Mouse (Mus musculus) ES-Bruce4 (cell line): ENCODE measurements around the gene Prss54.

Experiments used
- CTCF ChIP-seq: IDR thresholded peaks from one replicate; pipeline ENCODE4 v1.8.1; 2011; ENCODE audit warnings: low read depth, low read length
- EP300 ChIP-seq: IDR thresholded peaks from 2 replicates; pipeline ENCODE4 v1.6.1; 2011; ENCODE audit warnings: low read depth, low read length; ENCODE audit not compliant: insufficient read depth
- POLR2A ChIP-seq: IDR thresholded peaks from one replicate; pipeline ENCODE4 v1.8.1; 2011; ENCODE audit warnings: low read length; ENCODE audit not compliant: insufficient read depth

DNA sequence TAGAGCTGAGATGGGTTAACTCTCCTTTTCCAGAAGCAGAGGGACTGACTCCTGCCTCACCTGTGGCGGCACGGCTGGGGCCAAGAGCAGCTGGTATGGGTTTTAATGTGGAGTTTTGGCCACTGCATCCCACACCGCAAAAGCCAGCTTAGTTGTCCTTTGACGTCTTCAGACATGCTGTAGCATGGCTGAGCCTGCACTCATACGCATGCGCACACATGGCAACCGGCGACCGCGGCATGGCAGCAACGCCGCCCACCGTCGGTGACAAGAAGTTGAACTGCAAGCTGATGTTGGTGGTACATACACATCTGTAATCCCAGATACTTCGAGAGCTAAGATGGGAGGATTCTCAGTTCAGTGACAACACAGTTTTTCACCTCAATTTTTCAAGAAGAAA, 25.2 kb upstream of the Prss54 start:
- TF ChIP-seq POLR2A (no peak), CTCF (peak; percentile 26), EP300 (no peak)
